Mouse (Mus musculus) midbrain, embryonic 13.5 days (tissue): ENCODE results near the gene Dusp8. TPM values are rescaled to one million over a fixed set of nuclear protein-coding genes. Genes with fewer than 3 reads are reported as not detected.
A peak's percentile ranks its signal among the peaks of the same experiment; 100 is the strongest.

Experiments
- ATAC-seq: fragments of 200-750 bp; cut with Nextera tagmentation; 2 replicates; pipeline ENCODE4 v1.8.0; 2017; ENCODE audit warnings: mild to moderate bottlenecking, moderate TSS enrichment, moderate library complexity
- H3K27ac ChIP-seq: fragments of 300-500 bp; sonication (generic); 2 replicates; pipeline ENCODE4 v1.5.1; 2015; ENCODE audit warnings: inconsistent platforms, mild to moderate bottlenecking, moderate library complexity
- H3K27me3 ChIP-seq: fragments of 300-500 bp; sonication (generic); 2 replicates; pipeline ENCODE4 v1.6.1; 2015; ENCODE audit warnings: mild to moderate bottlenecking, inconsistent platforms
- H3K36me3 ChIP-seq: fragments of 300-500 bp; sonication (generic); 2 replicates; pipeline ENCODE4 v1.6.1; 2015; ENCODE audit warnings: mild to moderate bottlenecking, inconsistent platforms
- H3K4me1 ChIP-seq: fragments of 300-500 bp; sonication (generic); replicated peaks from 2 replicates; pipeline ENCODE4 v1.6.1; 2015; ENCODE audit warnings: inconsistent platforms
- H3K4me2 ChIP-seq: fragments of 300-500 bp; sonication (generic); replicated peaks from 2 replicates; pipeline ENCODE4 v1.6.1; 2015; ENCODE audit warnings: moderate library complexity, mild to moderate bottlenecking, inconsistent platforms
- H3K4me3 ChIP-seq: fragments of 300-500 bp; sonication (generic); replicated peaks from 2 replicates; pipeline ENCODE4 v1.5.1; 2015; ENCODE audit warnings: mild to moderate bottlenecking, inconsistent platforms
- H3K9ac ChIP-seq: fragments of 300-500 bp; sonication (generic); replicated peaks from 2 replicates; pipeline ENCODE4 v1.6.1; 2015; ENCODE audit warnings: mild to moderate bottlenecking, inconsistent platforms
- H3K9me3 ChIP-seq: fragments of 300-500 bp; sonication (generic); 2 replicates; pipeline ENCODE4 v1.6.1; 2016; ENCODE audit warnings: mild to moderate bottlenecking, inconsistent platforms
- WGBS: fragments of 180-500 bp; shearing (Covaris S2); methylation state at CpG from one replicate; pipeline ENCODE4 v1.1.7; 2015; 5-methylcytosine and 5-hydroxymethylcytosine counted together
- polyA plus RNA-seq: library from polyadenylated mRNA; unstranded; fragments of >200 nt; fragmentation: Nextera tagmentation; extraction: Ambion mirVana; gene quantifications from 2 replicates; pipeline ENCODE4 v1.2.1, GENCODE M21; 2015

Dusp8 gene
- polyA plus RNA-seq, 1 experiment from 2014 or later: 69.1 TPM

DNA sequence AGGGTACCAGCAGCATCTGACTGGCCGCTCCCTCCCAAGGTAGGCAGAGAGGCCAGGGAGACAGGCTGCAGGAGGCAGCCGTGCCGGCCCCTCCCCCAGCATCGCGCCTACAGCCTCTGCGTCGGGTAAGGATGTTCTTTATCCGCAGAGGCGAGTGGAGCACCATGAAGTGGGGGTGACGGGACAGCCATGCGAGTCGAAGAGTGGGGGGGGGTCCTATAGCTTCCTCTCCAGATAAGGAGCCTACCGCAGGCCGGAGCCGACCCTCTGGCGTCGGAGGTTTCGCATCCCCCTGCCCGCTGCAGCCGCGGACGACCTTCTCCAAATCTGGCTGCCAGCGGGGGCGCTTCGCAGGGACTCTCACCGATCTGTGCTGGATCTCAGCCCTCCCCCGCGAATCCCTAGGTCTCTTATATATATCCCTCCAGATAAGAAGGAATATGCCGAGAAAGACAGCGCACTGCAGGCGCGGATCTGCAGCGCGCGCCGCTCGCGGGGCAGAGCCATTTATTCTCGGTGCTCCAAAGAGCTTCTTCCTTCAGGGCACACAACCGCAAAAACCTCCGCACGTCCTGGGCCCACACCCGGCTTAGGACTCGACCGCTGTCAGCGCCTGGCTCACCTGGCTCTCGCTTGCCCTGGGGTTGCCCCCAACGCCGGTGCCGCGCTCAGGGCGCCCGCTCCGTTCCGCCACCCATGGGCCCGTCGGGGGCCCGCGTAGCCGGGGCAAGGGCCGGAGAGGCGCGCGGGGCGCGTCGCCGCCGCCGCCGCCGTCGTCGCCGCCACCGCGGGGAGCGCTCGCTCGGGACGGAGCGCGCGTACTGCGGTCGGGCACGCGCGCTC, 1.1 kb downstream of the Dusp8 start:
- no peaks in the 10 kb centered on the region for H3K9me3 ChIP-seq
- peak; percentile 25 for ATAC-seq

GRCm38 (mm10) chr7:142093696-142094240, 1.9 kb downstream of the Dusp8 start:
- Histone ChIP-seq H3K27ac (peak overlapping the region; percentile 94), H3K4me3 (peak overlapping the region; percentile 77), H3K9me3 (no peaks in the 10 kb centered on the region), H3K27me3 (peaks cover 11% of the 10 kb centered on the region), H3K4me2 (peak overlapping the region; percentile 82), H3K9ac (peak overlapping the region; percentile 96), H3K36me3 (peaks cover 7% of the 10 kb centered on the region; the same call in 1 of the 2 replicates), H3K4me1 (peaks cover 71% of the 10 kb centered on the region)
- no peak for ATAC-seq
- 16% methylated on average over 6 of the region's 6 CpGs for WGBS

More for the DNA sequence above, 1.1 kb downstream of the Dusp8 start:
- H3K4me2 ChIP-seq: peak overlapping the region; percentile 82
- H3K36me3 ChIP-seq: peaks cover 5% of the 10 kb centered on the region; the same call in 1 of the 2 replicates
- peak overlapping the region; percentile 77 for H3K4me3 ChIP-seq
- peaks cover 64% of the 10 kb centered on the region for H3K4me1 ChIP-seq
- peak overlapping the region; percentile 94 for H3K27ac ChIP-seq
- under 1% methylated on average over 79 of the region's 89 CpGs for WGBS
- H3K9ac ChIP-seq: peak overlapping the region; percentile 96
- peaks cover 11% of the 10 kb centered on the region for H3K27me3 ChIP-seq

GRCm38 (mm10) chr7:142092991-142093390, 2.7 kb downstream of the Dusp8 start:
- Histone ChIP-seq H3K4me2 (peak overlapping the region; percentile 82), H3K4me1 (peaks cover 79% of the 10 kb centered on the region), H3K4me3 (peak overlapping the region; percentile 77), H3K36me3 (peaks cover 10% of the 10 kb centered on the region), H3K27ac (peak overlapping the region; percentile 81), H3K9me3 (no peaks in the 10 kb centered on the region), H3K27me3 (peaks cover 11% of the 10 kb centered on the region), H3K9ac (peak overlapping the region; percentile 96)
- ATAC-seq: no peak
- 42% methylated on average over 1 of the region's 1 CpGs for WGBS

DNA sequence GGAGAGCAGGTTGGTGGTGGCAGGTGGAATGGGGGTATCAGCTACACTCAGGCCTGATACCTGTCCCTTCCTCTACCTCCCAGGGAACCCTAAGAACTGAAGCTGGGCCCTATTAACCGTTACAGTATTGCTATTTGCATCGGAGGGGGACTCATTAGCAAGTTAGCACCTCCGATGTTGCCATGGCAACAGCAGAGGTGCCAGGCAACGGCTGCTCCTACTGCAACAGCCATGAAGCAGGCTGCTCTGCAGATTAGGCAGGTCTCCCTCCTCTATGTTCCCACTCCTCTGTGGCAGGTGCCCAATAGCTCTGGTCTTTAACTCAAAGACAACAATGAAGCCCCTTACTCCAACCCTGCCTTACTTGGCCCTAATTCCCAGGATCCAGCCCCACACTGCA, 3.8 kb downstream of the Dusp8 start:
- peaks cover 22% of the 10 kb centered on the region for H3K36me3 ChIP-seq
- WGBS: 1% methylated on average over 4 of the region's 4 CpGs
- H3K4me1 ChIP-seq: peaks cover 80% of the 10 kb centered on the region
- peak overlapping the region; percentile 82 for H3K4me2 ChIP-seq
- peak overlapping the region; percentile 96 for H3K9ac ChIP-seq
- H3K27ac ChIP-seq: peak overlapping the region; percentile 81
- peaks cover 7% of the 10 kb centered on the region for H3K27me3 ChIP-seq
- H3K4me3 ChIP-seq: peak overlapping the region; percentile 77
- H3K9me3 ChIP-seq: no peaks in the 10 kb centered on the region
- ATAC-seq: peak; percentile 14

DNA sequence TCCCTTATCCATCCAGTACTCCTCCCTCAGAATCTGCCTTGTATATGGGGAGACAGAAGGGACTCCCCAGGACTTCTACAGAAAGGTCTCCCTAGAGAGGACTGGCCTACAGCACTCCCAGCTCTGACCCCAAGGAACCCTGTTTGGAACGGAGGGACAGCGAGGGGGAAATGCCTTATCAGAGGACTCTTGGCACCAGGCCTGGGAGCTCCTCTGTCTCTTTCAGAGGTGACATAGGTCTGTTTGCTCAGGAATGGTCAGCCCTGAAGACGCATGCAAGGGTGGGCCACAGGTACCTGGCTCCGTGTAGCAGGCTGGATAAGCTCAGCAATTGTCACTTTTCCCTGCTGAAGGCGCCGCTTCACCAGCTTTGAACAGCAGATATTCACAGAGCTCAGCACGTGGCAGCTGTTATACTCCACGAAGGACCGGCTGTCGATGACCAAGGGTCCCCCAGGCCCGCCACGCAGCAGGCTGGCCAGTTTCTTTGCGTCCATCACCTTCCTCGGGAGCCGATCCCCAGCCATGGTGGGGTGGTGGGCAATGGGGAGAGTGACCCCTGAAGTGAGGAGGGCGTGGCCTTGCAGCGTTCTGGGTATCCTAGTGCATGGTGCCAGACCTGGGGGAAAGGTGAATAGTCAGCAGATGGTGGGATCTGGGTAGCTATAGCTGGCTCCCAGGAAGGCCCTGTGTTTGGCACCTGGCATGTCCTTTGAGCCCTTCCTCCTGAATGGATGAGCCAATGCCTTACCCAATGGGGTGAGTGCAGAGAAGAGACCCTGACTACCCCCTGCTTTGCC, 5.8 kb downstream of the Dusp8 start:
- peak overlapping the region; percentile 96 for H3K9ac ChIP-seq
- H3K4me3 ChIP-seq: peak overlapping the region; percentile 13; the same call in 1 of the 2 replicates
- peaks cover 12% of the 10 kb centered on the region for H3K27me3 ChIP-seq
- peaks cover 72% of the 10 kb centered on the region for H3K4me1 ChIP-seq
- 54% methylated on average over 17 of the region's 17 CpGs for WGBS
- H3K9me3 ChIP-seq: no peaks in the 10 kb centered on the region
- ATAC-seq: no peak
- H3K27ac ChIP-seq: peak overlapping the region; percentile 81
- peak overlapping the region; percentile 82 for H3K4me2 ChIP-seq
- peaks cover 42% of the 10 kb centered on the region for H3K36me3 ChIP-seq

- ATAC-seq: peak; percentile 64
- no peak overlapping the region for H3K4me3 ChIP-seq
- H3K27me3 ChIP-seq: peaks cover 21% of the 10 kb centered on the region
- peaks cover 78% of the 10 kb centered on the region for H3K4me1 ChIP-seq
- peak overlapping the region; percentile 82 for H3K4me2 ChIP-seq
- WGBS: 1% methylated on average over 5 of the region's 5 CpGs
- H3K9me3 ChIP-seq: no peaks in the 10 kb centered on the region
- peaks cover 51% of the 10 kb centered on the region for H3K36me3 ChIP-seq
- peak overlapping the region; percentile 96 for H3K9ac ChIP-seq
- peak overlapping the region; percentile 81 for H3K27ac ChIP-seq
Observed at GRCm38 (mm10) chr7:142088886-142089285, 6.8 kb downstream of the Dusp8 start.

- 96% methylated on average over 1 of the region's 1 CpGs for WGBS
Observed at GRCm38 (mm10) chr7:142087069-142087652, 8.5 kb downstream of the Dusp8 start.

DNA sequence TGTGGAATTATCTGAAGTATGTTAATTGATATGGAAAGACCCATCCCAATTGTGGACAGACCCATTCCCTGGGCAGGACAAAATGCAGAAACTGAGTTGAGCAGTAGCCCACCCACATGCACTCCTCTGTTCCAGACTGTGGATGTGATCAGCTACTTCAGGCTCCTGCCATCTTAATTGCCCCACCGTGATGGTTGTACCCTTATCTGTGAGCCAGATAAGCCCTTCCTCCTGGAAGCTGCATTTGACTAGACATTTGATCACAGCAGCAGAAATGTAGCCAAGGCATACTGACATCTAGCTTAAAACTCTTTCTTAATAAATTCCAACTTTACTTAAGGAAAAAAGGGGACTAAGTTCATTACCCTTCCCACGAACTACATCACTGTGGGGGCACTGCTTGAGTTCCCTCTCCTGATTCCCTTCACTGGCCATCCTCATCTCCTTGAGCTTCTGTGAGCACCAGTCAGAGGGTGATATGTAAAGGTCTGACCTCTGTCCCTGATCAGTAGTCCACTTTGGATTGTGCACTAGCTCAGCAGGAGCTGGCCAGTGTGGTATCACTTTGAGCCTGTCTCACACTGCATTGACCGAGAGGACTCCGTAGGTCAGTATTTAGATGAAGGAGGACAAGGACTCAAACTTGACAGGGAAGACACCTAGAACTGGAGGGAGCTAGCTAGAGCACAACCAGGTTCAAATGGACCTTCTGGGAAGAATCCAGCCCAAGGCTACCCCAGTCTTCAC, 9.3 kb downstream of the Dusp8 start:
- Histone ChIP-seq H3K4me3 (no peak overlapping the region), H3K4me1 (peaks cover 64% of the 10 kb centered on the region), H3K36me3 (peaks cover 77% of the 10 kb centered on the region), H3K9ac (no peak overlapping the region), H3K27me3 (peaks cover 44% of the 10 kb centered on the region), H3K27ac (no peak overlapping the region), H3K4me2 (no peak overlapping the region), H3K9me3 (no peaks in the 10 kb centered on the region)
- WGBS: 93% methylated on average over 4 of the region's 4 CpGs
- no peak for ATAC-seq

More at GRCm38 (mm10) chr7:142087069-142087652, 8.5 kb downstream of the Dusp8 start:
- H3K36me3 ChIP-seq: peaks cover 68% of the 10 kb centered on the region
- no peak overlapping the region for H3K4me3 ChIP-seq
- H3K27me3 ChIP-seq: peaks cover 39% of the 10 kb centered on the region
- no peak for ATAC-seq
- no peak overlapping the region for H3K4me2 ChIP-seq
- H3K4me1 ChIP-seq: peaks cover 68% of the 10 kb centered on the region
- H3K27ac ChIP-seq: no peak overlapping the region
- H3K9me3 ChIP-seq: no peaks in the 10 kb centered on the region
- H3K9ac ChIP-seq: no peak overlapping the region

GRCm38 (mm10) chr7:142084820-142085219, 10.8 kb downstream of the Dusp8 start:
- peaks cover 49% of the 10 kb centered on the region for H3K4me1 ChIP-seq
- no peak overlapping the region for H3K4me3 ChIP-seq
- no peak overlapping the region for H3K27ac ChIP-seq
- ATAC-seq: no peak
- H3K9ac ChIP-seq: 0 out of 2 replicates have a peak overlapping the region, but pooled peaks have one; percentile 11
- H3K9me3 ChIP-seq: no peaks in the 10 kb centered on the region
- H3K27me3 ChIP-seq: peaks cover 44% of the 10 kb centered on the region
- H3K36me3 ChIP-seq: peaks cover 89% of the 10 kb centered on the region
- H3K4me2 ChIP-seq: no peak overlapping the region
- 53% methylated on average over 3 of the region's 3 CpGs for WGBS

- H3K4me2 ChIP-seq: no peak overlapping the region
- H3K4me1 ChIP-seq: peaks cover 44% of the 10 kb centered on the region
- 21% methylated on average over 5 of the region's 5 CpGs for WGBS
Observed at GRCm38 (mm10) chr7:142084395-142084794, 11.2 kb downstream of the Dusp8 start.

More at GRCm38 (mm10) chr7:142084395-142084794, 11.2 kb downstream of the Dusp8 start:
- Histone ChIP-seq H3K9ac (0 out of 2 replicates have a peak overlapping the region, but pooled peaks have one; percentile 11), H3K27me3 (peaks cover 44% of the 10 kb centered on the region), H3K4me3 (no peak overlapping the region), H3K9me3 (no peaks in the 10 kb centered on the region), H3K27ac (no peak overlapping the region), H3K36me3 (peaks cover 89% of the 10 kb centered on the region)
- no peak for ATAC-seq
